Mouse (Mus musculus) forebrain, embryonic 12.5 days (tissue): ENCODE results near the gene Upk3bl. TPM values are rescaled to one million over a fixed set of nuclear protein-coding genes. Genes with fewer than 3 reads are reported as not detected.
A peak's percentile ranks its signal among the peaks of the same experiment; 100 is the strongest.
"Not testable (repeated sequence)": the region's sequence is repeated elsewhere in the genome, so short reads cannot be mapped to it uniquely, and the experiment has no call there.

Experiments
- ATAC-seq: fragments of 200-750 bp; cut with Nextera tagmentation; 2 replicates; pipeline ENCODE4 v1.8.0; 2017; ENCODE audit warnings: moderate TSS enrichment; ENCODE audit not compliant: low FRiP score
- H3K27ac ChIP-seq: fragments of 300-500 bp; sonication (generic); 2 replicates; pipeline ENCODE4 v1.5.1; 2016; ENCODE audit warnings: mild to moderate bottlenecking
- H3K27me3 ChIP-seq: fragments of 300-500 bp; sonication (generic); 2 replicates; pipeline ENCODE4 v1.6.1; 2016; ENCODE audit warnings: mild to moderate bottlenecking
- H3K36me3 ChIP-seq: fragments of 300-500 bp; sonication (generic); replicated peaks from 2 replicates; pipeline ENCODE4 v1.6.1; 2016; ENCODE audit warnings: mild to moderate bottlenecking
- H3K4me1 ChIP-seq: fragments of 300-500 bp; sonication (generic); 2 replicates; pipeline ENCODE4 v1.6.1; 2016
- H3K4me2 ChIP-seq: fragments of 300-500 bp; sonication (generic); 2 replicates; pipeline ENCODE4 v1.6.1; 2016; ENCODE audit warnings: mild to moderate bottlenecking, moderate library complexity
- H3K4me3 ChIP-seq: fragments of 300-500 bp; sonication (generic); replicated peaks from 2 replicates; pipeline ENCODE4 v1.5.1; 2016; ENCODE audit warnings: mild to moderate bottlenecking
- H3K9ac ChIP-seq: fragments of 300-500 bp; sonication (generic); 2 replicates; pipeline ENCODE4 v1.6.1; 2016; ENCODE audit warnings: mild to moderate bottlenecking
- H3K9me3 ChIP-seq: fragments of 300-500 bp; sonication (generic); 2 replicates; pipeline ENCODE4 v1.6.1; 2016
- WGBS: fragments of 180-500 bp; shearing (Covaris S2); methylation state at CpG from one replicate; pipeline ENCODE4 v1.1.7; 2016; 5-methylcytosine and 5-hydroxymethylcytosine counted together
- microRNA-seq: library from miRNA; unstranded; fragments of <30 nt; microRNA quantifications from one replicate; pipeline ENCODE4, GENCODE M21; 2017
- polyA plus RNA-seq: library from polyadenylated mRNA; unstranded; fragments of >200 nt; fragmentation: Nextera tagmentation; extraction: Ambion mirVana; gene quantifications from 2 replicates; pipeline ENCODE4 v1.2.1, GENCODE M21; 2016

Upk3bl gene
- polyA plus RNA-seq, 1 experiment from 2014 or later: 0.92 TPM

DNA sequence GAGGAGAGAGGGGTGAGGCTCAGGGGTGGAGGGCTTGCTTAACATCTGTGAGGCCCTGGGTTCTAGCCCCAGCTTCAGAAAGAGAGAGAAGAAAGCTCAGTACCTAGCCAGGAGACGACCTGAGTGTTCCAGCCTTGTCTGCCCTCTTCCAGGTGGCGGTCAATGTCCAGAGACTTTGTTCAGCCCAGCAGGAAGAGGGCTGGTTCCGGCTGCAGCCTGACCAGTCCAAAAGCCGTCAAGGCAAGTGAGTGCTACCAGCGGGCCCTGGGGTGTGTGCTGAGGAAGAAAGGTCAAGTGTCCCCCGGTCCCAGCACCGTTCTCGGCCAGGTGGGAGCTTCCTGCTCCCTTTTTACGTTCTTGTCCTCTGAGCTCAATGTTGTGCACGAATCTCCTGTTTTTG, 44.2 kb downstream of the Upk3bl start:
- Histone ChIP-seq H3K27me3 (peaks cover 44% of the 10 kb centered on the region), H3K27ac (no peak overlapping the region), H3K4me3 (no peak overlapping the region), H3K9me3 (no peaks in the 10 kb centered on the region), H3K9ac (no peak overlapping the region), H3K4me1 (peaks cover 17% of the 10 kb centered on the region), H3K36me3 (no peaks in the 10 kb centered on the region), H3K4me2 (no peak overlapping the region)
- ATAC-seq: no peak
- WGBS: 85% methylated on average over 10 of the region's 10 CpGs

DNA sequence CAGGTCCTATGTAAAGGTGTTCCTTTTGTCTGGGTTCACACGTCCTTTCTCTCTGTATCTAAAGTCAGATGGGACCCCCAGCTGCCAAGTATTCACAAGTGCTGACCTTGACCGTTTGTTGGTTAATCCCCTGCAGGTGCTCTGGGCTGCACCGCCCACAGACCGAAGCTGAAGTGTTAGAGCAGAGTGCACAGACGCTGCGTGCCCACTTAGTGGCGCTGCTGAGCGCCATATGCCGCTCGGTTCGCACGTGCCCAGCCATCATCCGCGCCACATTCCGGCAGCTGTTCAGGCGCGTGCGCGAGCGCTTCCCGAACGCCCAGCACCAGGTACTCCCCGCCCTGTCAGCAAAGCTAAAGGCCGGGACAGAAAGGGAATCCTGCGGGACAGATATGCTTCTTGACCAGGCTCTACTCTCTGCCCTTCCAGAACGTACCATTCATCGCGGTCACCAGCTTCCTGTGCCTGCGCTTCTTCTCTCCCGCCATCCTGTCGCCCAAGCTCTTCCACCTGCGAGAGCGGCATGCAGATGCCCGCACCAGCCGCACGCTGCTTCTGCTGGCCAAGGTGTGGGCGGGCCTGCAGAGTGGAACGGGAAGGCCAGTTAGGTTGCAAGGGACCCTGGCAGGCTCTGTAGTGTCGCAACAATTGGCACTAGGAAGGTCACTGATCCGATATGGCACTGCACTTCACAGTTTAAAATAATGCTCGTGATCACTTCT, 48.0 kb downstream of the Upk3bl start:
- Histone ChIP-seq H3K4me1 (peaks cover 10% of the 10 kb centered on the region), H3K27ac (no peak overlapping the region), H3K36me3 (no peaks in the 10 kb centered on the region), H3K9ac (peak overlapping the region; percentile 46), H3K4me2 (peak overlapping the region; percentile 64), H3K9me3 (peaks cover 3% of the 10 kb centered on the region; the same call in 1 of the 2 replicates), H3K27me3 (peaks cover 43% of the 10 kb centered on the region), H3K4me3 (peak overlapping the region; percentile 33)
- peak; percentile 87 for ATAC-seq
- WGBS: 6% methylated on average over 41 of the region's 41 CpGs

GRCm38 (mm10) chr5:136104511-136104910, 50.2 kb downstream of the Upk3bl start:
- no peak overlapping the region for H3K9ac ChIP-seq
- WGBS: 79% methylated on average over 5 of the region's 5 CpGs
- ATAC-seq: no peak
- H3K9me3 ChIP-seq: peaks cover 3% of the 10 kb centered on the region; the same call in 1 of the 2 replicates
- no peak overlapping the region for H3K4me2 ChIP-seq
- peaks cover 10% of the 10 kb centered on the region for H3K4me1 ChIP-seq
- no peak overlapping the region for H3K4me3 ChIP-seq
- peaks cover 35% of the 10 kb centered on the region for H3K27me3 ChIP-seq
- H3K36me3 ChIP-seq: no peaks in the 10 kb centered on the region
- H3K27ac ChIP-seq: no peak overlapping the region

DNA sequence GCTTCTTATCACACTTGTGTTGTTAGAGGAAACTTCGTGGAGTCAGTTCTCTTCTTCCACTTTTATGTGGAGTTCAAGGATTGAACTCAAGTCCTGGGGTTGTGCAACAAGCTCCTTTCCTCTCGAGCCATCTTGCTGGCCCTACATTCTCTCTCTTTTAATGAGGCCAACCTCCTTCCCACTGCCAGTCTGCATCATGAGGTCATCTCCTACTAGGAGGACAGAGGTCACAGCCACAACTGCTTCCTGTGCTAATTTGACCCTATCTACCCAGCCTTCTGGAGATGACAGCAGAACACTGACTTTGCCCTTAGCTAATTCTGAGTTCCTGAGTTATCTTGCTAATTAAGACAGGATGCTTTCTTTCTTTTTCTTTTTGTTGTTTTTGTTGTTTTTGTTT, 54.2 kb downstream of the Upk3bl start:
- ATAC-seq: no peak
- WGBS: 60% methylated on average over 2 of the region's 2 CpGs
- Histone ChIP-seq H3K4me1 (no peaks in the 10 kb centered on the region), H3K27me3 (peaks cover 6% of the 10 kb centered on the region), H3K27ac (no peak overlapping the region), H3K4me2 (no peak overlapping the region), H3K36me3 (no peaks in the 10 kb centered on the region), H3K4me3 (no peak overlapping the region), H3K9ac (no peak overlapping the region), H3K9me3 (peaks cover 3% of the 10 kb centered on the region; the same call in 1 of the 2 replicates)

DNA sequence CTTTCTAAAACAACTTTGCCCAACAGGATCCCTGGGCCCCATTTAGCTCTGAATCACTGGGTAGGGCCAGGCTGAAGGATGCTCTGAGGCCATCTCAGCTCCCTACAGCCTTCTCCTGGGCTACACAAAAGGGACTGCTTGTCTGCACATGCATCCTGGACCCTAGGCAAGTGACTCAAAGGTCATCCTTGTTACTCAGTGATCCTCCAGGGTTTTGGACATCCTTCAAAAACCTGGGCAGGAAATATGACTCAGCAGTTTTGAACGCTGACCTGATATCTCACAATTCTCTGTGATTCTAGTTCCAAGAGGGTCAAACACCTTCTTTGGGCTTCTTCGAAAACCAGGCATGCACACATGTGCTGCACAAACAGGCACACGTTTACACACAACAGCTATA, 54.8 kb downstream of the Upk3bl start:
- Histone ChIP-seq H3K27ac (no peak overlapping the region), H3K36me3 (no peaks in the 10 kb centered on the region), H3K4me3 (no peak overlapping the region), H3K9me3 (peaks cover 3% of the 10 kb centered on the region; the same call in 1 of the 2 replicates), H3K4me2 (no peak overlapping the region), H3K4me1 (no peaks in the 10 kb centered on the region), H3K27me3 (0 out of 2 replicates have a peak, but pooled peaks cover under 1% of the 10 kb centered on the region), H3K9ac (no peak overlapping the region)
- ATAC-seq: no peak
- WGBS: 88% methylated on average over 3 of the region's 3 CpGs

DNA sequence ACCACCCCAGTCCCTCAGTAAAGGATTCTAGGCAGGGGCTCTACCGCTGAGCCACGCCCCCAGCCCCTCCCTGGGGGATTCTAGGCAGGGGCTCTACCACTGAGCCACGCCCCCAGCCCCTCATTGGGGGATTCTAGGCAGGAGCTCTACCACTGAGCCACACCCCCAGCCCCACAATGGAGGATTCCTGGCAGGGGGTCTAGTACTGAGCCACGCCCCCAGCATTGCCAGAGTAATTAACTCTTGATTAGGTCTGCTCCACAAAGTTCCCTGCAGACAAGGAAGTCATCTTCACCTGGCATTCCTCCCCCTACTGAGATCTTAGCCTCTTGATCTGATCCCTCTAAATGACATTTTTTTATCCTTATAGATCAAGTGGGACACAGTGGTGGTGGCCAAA, 59.3 kb downstream of the Upk3bl start:
- not testable (repeated sequence) for ATAC-seq, H3K27me3 ChIP-seq, H3K4me2 ChIP-seq, H3K27ac ChIP-seq, H3K9ac ChIP-seq, H3K9me3 ChIP-seq, H3K4me3 ChIP-seq, H3K36me3 ChIP-seq
- H3K4me1 ChIP-seq: peaks cover 24% of the 10 kb centered on the region
- WGBS: 59% methylated on average over 4 of the region's 4 CpGs

Small RNA genes lying within 50 kb of the gene (microRNA-seq; reads per million reads assigned to microRNA genes)
- gene Mir7035: not detected

Other genes with a start within 250 kb of the Upk3bl start
- gene Srrm3, start 247.6 kb upstream of the Upk3bl start, polyA plus RNA-seq: 30.3 and 37.6 TPM in 2 replicates
- 7.8 and 10.7 TPM in 2 replicates for gene Hspb1, start 166.6 kb upstream of the Upk3bl start, polyA plus RNA-seq
- gene Ywhag, start 119.9 kb upstream of the Upk3bl start, polyA plus RNA-seq: 410 and 460 TPM in 2 replicates
- 1.1 and 1.7 TPM in 2 replicates for gene Ssc4d, start 80.0 kb upstream of the Upk3bl start, polyA plus RNA-seq
- gene Zp3, start 74.4 kb upstream of the Upk3bl start, polyA plus RNA-seq: 0.28 TPM in 1 of 2 replicates, not detected in the other
- gene Dtx2, start 59.7 kb upstream of the Upk3bl start, polyA plus RNA-seq: 29.7 and 32.9 TPM in 2 replicates
- not detected in 2 replicates for gene Upk3b, start 16.0 kb upstream of the Upk3bl start, polyA plus RNA-seq
- gene Rasa4, start 29.4 kb downstream of the Upk3bl start, polyA plus RNA-seq: 6.2 and 8.0 TPM in 2 replicates
- gene Polr2j, start 62.1 kb downstream of the Upk3bl start, polyA plus RNA-seq: 246 and 256 TPM in 2 replicates
- gene Lrwd1, start 81.6 kb downstream of the Upk3bl start, polyA plus RNA-seq: 44.2 and 46.1 TPM in 2 replicates
- gene Alkbh4, start 81.7 kb downstream of the Upk3bl start, polyA plus RNA-seq: 20.6 and 21.9 TPM in 2 replicates
- gene Orai2, start 116.2 kb downstream of the Upk3bl start, polyA plus RNA-seq: 14.7 TPM in 2 replicates
- gene Prkrip1, start 144.5 kb downstream of the Upk3bl start, polyA plus RNA-seq: 71.0 and 80.1 TPM in 2 replicates
- 19.6 and 21.7 TPM in 2 replicates for gene Sh2b2, start 192.1 kb downstream of the Upk3bl start, polyA plus RNA-seq